Mouse (Mus musculus) hindbrain, embryonic 10.5 days (tissue): ENCODE results near the gene Col23a1. TPM values are rescaled to one million over a fixed set of nuclear protein-coding genes. Genes with fewer than 3 reads are reported as not detected.

ENCODE experiments used
- DNase-seq: peaks from one replicate; pipeline ENCODE4 v3.0.0-alpha.2; 2017; ENCODE audit warnings: low spot score
- H3K27ac ChIP-seq: fragments of 300-500 bp; sonication (generic); 2 replicates; pipeline ENCODE4 v1.5.1; 2016; ENCODE audit warnings: mild to moderate bottlenecking, moderate library complexity
- H3K27me3 ChIP-seq: fragments of 300-500 bp; sonication (generic); 2 replicates; pipeline ENCODE4 v1.6.1; 2016; ENCODE audit warnings: mild to moderate bottlenecking; ENCODE audit not compliant: poor library complexity, insufficient read depth, severe bottlenecking
- H3K36me3 ChIP-seq: fragments of 300-500 bp; sonication (generic); 2 replicates; pipeline ENCODE4 v1.6.1; 2016; ENCODE audit warnings: mild to moderate bottlenecking, moderate library complexity
- H3K4me1 ChIP-seq: fragments of 300-500 bp; sonication (generic); replicated peaks from 2 replicates; pipeline ENCODE4 v1.6.1; 2016; ENCODE audit warnings: mild to moderate bottlenecking
- H3K4me3 ChIP-seq: fragments of 300-500 bp; sonication (generic); 2 replicates; pipeline ENCODE4 v1.5.1; 2016; ENCODE audit warnings: mild to moderate bottlenecking, moderate library complexity
- H3K9me3 ChIP-seq: fragments of 300-500 bp; sonication (generic); 2 replicates; pipeline ENCODE4 v1.6.1; 2016; ENCODE audit warnings: mild to moderate bottlenecking, moderate library complexity
- WGBS: fragments of 180-500 bp; shearing (Covaris S2); methylation state at CpG from one replicate; pipeline ENCODE4 v1.1.7; 2016; 5-methylcytosine and 5-hydroxymethylcytosine counted together
- polyA plus RNA-seq: library from polyadenylated mRNA; unstranded; fragments of >200 nt; fragmentation: Nextera tagmentation; extraction: Ambion mirVana; gene quantifications from 2 replicates; pipeline ENCODE4 v1.2.1, GENCODE M21; 2016

Gene Col23a1
- polyA plus RNA-seq, 1 experiment from 2014 or later = 16.6 TPM

DNA sequence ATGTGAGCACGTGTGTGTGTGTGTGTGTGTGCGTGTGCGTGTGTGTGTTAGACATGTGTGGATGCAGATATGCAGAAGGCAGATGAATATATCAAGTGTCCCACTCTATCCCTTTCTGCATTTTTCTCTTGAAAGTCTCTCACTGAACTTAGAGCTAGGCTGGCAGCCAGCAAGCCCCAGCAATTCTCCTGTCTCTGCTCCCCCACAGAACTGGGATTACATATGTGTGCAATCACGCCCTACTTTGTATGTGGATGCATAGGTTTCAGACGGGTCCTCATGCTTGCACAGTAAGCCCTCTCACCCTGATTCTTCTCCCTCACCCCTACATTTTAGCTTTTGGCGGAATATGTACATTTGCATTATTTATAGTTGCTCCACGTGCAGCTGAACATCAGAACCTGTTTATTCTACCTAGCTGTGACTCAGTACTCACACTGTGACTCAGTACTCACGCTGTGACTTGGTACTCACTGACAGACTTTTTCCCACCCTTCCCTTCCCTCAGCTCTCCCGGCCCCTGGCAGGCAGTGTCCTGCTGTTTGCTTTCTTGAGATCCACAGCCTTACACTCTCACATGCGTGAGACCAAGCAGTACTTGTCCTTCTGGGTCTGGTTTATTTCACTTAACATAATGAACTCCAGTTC lies 111.9 kb downstream of the Col23a1 start:
- no peak for DNase-seq
- no peaks in the 10 kb centered on the region for H3K4me1 ChIP-seq
- H3K27ac ChIP-seq = no peak overlapping the region
- no peak overlapping the region for H3K4me3 ChIP-seq
- WGBS = 84% methylated on average over 10 of the region's 10 CpGs
- H3K36me3 ChIP-seq = no peaks in the 10 kb centered on the region
- no peaks in the 10 kb centered on the region for H3K9me3 ChIP-seq
- no peaks in the 10 kb centered on the region for H3K27me3 ChIP-seq

DNA sequence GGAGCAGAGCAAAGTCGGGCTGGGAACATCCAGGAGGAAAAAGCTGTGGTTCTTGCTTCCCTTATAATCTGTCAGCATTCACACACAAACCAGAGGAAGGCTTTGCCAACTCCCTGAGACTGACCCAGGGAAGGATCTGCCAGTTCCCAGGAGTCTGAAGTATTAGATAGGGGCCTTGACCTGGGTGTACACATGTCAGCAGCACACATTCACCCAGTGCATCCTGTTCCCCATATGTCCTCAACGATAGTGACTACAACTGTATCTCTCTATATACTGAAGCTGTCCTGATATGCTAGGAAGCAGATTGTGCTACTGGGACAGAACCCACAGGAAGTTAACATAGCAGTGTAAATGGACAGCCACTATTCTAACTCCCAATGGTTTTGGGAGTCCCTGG lies 114.2 kb downstream of the Col23a1 start:
- WGBS = 78% methylated on average over 2 of the region's 2 CpGs
- Histone ChIP-seq H3K36me3 (no peaks in the 10 kb centered on the region), H3K9me3 (no peaks in the 10 kb centered on the region), H3K4me1 (no peaks in the 10 kb centered on the region), H3K4me3 (no peak overlapping the region), H3K27ac (no peak overlapping the region), H3K27me3 (no peaks in the 10 kb centered on the region)
- no peak for DNase-seq

DNA sequence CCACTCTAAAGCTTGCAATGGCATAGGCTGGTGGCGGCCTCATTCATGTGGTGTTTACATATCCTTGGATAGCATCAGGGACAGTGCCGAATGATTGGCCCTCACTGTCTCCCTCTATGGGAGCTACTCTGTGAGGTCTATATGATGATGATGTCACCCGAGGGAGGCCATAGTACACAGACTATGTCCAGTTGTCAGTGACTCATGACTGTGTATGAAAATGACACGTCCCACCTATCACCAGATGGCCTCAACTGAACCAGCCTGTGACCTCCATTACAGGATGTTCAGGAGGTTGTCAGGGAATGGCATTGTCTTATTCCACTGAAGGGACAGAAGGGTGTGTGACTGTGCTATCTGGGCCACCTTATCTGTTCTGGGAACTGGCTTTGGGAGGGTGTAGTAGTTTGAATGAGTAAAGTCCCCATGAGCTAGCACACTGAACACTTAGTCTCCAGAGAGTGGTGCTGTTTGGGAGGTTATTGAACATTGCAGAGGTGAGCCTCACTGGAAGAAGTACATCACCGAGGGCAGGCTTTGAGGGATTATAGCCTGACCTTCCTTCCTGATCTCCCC lies 115.2 kb downstream of the Col23a1 start:
- H3K27ac ChIP-seq = no peak overlapping the region; the same call in 1 of the 2 replicates
- no peaks in the 10 kb centered on the region for H3K4me1 ChIP-seq
- H3K36me3 ChIP-seq = no peaks in the 10 kb centered on the region
- no peaks in the 10 kb centered on the region for H3K27me3 ChIP-seq
- DNase-seq = no peak
- H3K4me3 ChIP-seq = no peak overlapping the region
- WGBS = 87% methylated on average over 5 of the region's 5 CpGs
- H3K9me3 ChIP-seq = no peaks in the 10 kb centered on the region

DNA sequence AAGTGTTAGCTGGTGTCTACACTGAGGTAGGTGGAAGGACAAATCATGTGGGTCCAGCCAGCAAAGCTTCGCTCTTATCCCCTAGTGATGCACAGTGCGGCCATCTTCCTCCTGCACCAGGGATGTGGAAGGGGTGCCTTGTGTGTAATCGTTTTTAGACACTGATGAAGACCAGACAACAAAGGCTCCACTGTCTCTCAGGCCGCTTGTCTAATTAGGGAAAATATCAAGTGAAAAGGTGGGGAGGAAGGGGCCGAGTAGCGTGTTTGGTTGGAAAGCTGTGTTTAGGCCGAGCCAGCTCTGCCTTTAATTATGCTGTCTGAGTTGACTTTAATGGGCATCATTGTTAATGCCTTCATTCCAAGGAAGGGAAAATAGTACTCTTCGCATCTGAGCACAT lies 116.8 kb downstream of the Col23a1 start:
- Histone ChIP-seq H3K27me3 (no peaks in the 10 kb centered on the region), H3K4me1 (0 out of 2 replicates have a peak, but pooled peaks cover 5% of the 10 kb centered on the region), H3K27ac (no peak overlapping the region), H3K4me3 (no peak overlapping the region), H3K9me3 (no peaks in the 10 kb centered on the region), H3K36me3 (no peaks in the 10 kb centered on the region)
- WGBS = 80% methylated on average over 8 of the region's 8 CpGs
- no peak for DNase-seq

DNA sequence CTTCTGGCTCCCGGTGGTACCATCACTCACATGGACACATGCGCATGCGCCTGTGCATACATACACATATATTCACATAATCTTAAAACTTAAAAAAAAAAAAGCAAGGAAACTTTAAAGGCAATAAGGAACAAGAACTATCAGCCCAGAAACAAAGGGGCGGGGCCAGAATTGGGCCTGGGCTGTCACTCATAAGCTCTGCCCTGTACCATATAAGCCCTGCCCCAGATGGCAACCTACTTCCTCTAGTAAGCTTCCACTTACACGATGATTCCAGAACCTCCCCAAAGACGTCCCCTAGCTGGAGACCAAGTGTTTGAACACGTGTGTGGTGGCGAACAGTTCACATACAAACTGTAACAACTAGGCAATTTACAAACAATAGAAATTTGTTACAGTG lies 117.6 kb downstream of the Col23a1 start:
- Histone ChIP-seq H3K27me3 (no peaks in the 10 kb centered on the region), H3K9me3 (no peaks in the 10 kb centered on the region), H3K36me3 (no peaks in the 10 kb centered on the region), H3K4me3 (no peak overlapping the region), H3K4me1 (0 out of 2 replicates have a peak, but pooled peaks cover 5% of the 10 kb centered on the region), H3K27ac (no peak overlapping the region)
- no peak for DNase-seq
- WGBS = 91% methylated on average over 8 of the region's 8 CpGs

DNA sequence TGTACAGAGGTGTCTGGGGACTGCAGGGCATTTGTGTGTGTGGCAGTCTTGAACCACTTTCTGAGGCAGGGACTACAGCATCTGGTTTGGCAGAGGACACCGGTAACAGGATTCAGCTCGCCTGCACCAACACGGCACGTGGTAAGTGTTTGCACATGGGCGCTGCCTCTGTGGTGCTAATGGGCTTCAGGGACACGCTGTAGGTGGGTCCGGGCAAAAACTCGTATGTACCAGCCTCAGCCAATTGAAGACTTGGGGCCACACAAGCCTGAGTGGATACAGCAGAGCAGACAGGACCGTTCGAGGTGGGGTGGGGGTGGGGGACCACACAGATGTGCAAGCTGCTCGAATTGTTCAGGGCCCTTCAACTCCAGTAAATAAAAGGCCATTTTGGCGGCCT lies 121.1 kb downstream of the Col23a1 start:
- 76% methylated on average over 12 of the region's 12 CpGs for WGBS
- Histone ChIP-seq H3K27ac (no peak overlapping the region; the same call in 1 of the 2 replicates), H3K4me3 (no peak overlapping the region), H3K27me3 (no peaks in the 10 kb centered on the region), H3K9me3 (no peaks in the 10 kb centered on the region), H3K36me3 (no peaks in the 10 kb centered on the region), H3K4me1 (0 out of 2 replicates have a peak, but pooled peaks cover 5% of the 10 kb centered on the region)
- no peak for DNase-seq

DNA sequence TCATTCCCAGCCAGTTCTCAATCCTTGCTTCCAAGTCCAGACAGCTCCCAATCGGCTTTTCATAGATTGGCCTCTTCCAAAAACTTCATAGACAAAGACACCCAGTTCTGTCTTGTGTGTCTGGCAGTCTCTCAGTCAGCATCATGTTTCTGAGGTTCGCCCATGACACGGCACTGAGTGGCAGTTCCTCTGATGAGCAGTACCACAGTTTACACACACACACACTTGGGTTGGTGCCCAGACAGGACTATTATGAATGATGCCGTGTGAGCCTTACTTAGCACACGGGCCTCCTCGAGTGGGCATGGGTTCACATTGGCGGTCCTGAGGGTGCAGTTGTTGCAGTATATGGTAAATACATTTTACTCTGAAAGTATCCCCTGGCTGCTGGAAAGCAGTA lies 124.8 kb downstream of the Col23a1 start:
- Histone ChIP-seq H3K27me3 (no peaks in the 10 kb centered on the region), H3K36me3 (no peaks in the 10 kb centered on the region), H3K9me3 (no peaks in the 10 kb centered on the region), H3K4me1 (peaks cover 21% of the 10 kb centered on the region), H3K27ac (no peak overlapping the region), H3K4me3 (no peak overlapping the region)
- WGBS = 91% methylated on average over 7 of the region's 7 CpGs
- DNase-seq = no peak

DNA sequence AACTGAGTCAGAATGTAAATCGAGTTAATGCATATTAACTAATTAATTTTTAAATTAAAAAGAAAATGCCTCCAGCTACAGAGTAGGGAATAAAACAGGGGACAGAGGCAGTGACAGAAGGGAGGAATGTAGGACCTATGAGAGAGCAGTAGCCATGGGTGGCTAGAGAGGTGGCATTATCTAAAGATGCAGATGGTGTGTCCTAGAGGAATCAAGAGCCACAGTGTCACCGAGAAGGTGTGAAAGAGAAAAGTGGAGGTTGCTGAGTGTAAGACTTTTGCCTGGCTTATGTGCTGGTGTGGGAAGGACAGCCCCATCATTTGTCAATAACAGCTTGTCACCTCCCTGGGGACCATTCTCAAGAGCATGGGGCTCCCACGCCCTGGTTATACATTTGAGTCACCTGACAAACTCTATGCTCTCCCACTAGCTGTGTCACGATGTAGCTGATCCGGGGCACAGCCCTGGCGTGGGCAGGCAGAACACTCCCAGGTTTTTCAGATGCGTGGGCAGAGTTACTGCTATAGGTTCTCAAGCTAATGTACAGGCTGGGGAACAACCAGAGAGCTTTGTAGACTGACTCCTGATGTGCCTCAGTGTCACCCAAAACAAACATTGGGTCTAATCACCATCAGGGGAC lies 125.4 kb downstream of the Col23a1 start:
- DNase-seq = no peak
- Histone ChIP-seq H3K9me3 (no peaks in the 10 kb centered on the region), H3K27me3 (no peaks in the 10 kb centered on the region), H3K4me3 (no peak overlapping the region), H3K36me3 (no peaks in the 10 kb centered on the region), H3K4me1 (peaks cover 27% of the 10 kb centered on the region), H3K27ac (no peak overlapping the region)
- 83% methylated on average over 7 of the region's 7 CpGs for WGBS

DNA sequence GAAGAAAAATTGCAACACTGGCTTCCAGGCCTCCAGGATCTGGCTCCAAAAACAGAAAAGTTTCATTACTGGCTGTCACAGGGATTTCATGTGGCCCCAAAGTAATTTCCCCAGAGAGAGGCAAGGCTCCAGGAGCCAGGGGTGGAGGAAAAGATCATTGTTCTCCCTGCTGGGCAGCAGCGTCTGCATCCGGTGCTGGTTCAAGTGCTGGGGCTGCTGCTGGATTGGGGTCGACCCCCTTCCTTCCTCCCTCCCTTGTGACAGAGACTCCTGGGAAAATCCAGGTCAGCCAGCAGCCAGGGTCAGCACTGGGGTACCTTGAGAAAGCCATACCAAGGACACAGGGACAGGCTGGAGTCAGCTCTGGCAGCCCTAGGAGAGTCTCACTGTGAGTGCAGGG lies 129.1 kb downstream of the Col23a1 start:
- H3K9me3 ChIP-seq = no peaks in the 10 kb centered on the region
- no peak overlapping the region for H3K4me3 ChIP-seq
- peak overlapping the region; percentile 67 for H3K27ac ChIP-seq
- WGBS = 15% methylated on average over 3 of the region's 3 CpGs
- H3K4me1 ChIP-seq = peaks cover 33% of the 10 kb centered on the region
- DNase-seq = no peak
- H3K27me3 ChIP-seq = no peaks in the 10 kb centered on the region
- H3K36me3 ChIP-seq = no peaks in the 10 kb centered on the region

DNA sequence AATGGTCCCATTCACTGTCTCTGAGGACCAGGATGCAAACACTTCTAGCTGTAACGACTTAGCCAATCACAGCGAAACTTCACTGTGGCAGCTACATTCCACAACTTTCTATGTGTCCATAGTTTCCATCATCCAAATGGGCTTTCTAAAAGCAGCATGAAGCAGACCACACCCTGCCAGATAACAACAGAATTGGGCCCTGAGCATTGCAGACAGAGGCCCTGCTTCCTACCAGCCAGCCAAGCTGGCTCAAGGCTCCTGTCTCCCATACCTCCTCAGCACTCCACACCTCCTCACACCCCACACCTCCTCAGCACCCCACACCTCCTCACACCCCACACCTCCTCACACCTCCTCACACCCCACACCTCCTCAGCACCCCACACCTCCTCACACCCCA lies 132.2 kb downstream of the Col23a1 start:
- 82% methylated on average over 2 of the region's 2 CpGs for WGBS

DNA sequence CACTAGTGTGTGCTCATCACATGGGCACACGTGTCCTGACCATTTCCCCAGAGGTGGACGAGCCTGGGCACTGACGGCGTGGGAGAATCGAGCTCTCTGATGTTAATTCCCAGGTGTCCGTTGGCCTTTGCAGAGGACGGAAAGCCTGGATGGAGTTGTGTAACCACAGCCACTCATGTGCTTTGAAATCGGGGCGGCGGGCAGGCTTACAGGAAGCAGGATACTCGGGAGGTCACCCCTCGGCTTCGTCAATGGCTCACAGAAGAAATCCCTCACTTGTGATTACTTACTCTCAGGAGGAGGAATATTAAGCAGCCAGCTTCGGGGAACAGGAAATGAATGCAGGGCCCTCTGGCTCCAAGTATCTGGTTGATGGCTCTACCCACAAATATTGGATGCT lies 133.0 kb downstream of the Col23a1 start:
- H3K36me3 ChIP-seq = no peaks in the 10 kb centered on the region
- H3K4me1 ChIP-seq = peaks cover 34% of the 10 kb centered on the region
- no peaks in the 10 kb centered on the region for H3K9me3 ChIP-seq
- 77% methylated on average over 14 of the region's 14 CpGs for WGBS
- H3K27ac ChIP-seq = no peak overlapping the region
- DNase-seq = no peak
- no peak overlapping the region for H3K4me3 ChIP-seq
- no peaks in the 10 kb centered on the region for H3K27me3 ChIP-seq

More for the DNA sequence above, 132.2 kb downstream of the Col23a1 start:
- Histone ChIP-seq H3K27ac (no peak overlapping the region), H3K36me3 (no peaks in the 10 kb centered on the region), H3K27me3 (no peaks in the 10 kb centered on the region), H3K9me3 (no peaks in the 10 kb centered on the region), H3K4me1 (peaks cover 38% of the 10 kb centered on the region), H3K4me3 (no peak overlapping the region)
- no peak for DNase-seq

DNA sequence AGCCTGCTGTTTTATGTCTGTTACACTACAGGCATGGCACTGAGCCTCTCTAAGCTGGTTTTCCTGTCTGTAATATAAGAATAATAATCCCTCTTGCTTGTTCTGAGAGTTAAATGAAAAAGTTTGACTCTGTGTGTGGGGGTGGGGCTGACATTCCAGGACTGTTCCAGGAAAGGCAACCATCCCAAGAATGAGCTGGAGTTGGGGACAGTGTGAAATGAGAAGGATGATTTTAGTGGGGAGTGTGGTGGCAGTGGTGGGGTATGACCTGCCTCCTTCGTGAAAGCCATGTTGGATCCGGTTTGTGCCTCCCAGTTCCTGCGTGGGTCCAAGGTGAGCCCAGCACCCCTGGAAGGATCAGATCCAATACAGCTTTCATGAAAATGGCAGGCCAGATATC lies 136.4 kb downstream of the Col23a1 start:
- no peaks in the 10 kb centered on the region for H3K9me3 ChIP-seq
- no peaks in the 10 kb centered on the region for H3K27me3 ChIP-seq
- no peaks in the 10 kb centered on the region for H3K36me3 ChIP-seq
- H3K27ac ChIP-seq = no peak overlapping the region
- peaks cover 23% of the 10 kb centered on the region for H3K4me1 ChIP-seq
- WGBS = 83% methylated on average over 3 of the region's 3 CpGs
- no peak for DNase-seq
- no peak overlapping the region for H3K4me3 ChIP-seq

DNA sequence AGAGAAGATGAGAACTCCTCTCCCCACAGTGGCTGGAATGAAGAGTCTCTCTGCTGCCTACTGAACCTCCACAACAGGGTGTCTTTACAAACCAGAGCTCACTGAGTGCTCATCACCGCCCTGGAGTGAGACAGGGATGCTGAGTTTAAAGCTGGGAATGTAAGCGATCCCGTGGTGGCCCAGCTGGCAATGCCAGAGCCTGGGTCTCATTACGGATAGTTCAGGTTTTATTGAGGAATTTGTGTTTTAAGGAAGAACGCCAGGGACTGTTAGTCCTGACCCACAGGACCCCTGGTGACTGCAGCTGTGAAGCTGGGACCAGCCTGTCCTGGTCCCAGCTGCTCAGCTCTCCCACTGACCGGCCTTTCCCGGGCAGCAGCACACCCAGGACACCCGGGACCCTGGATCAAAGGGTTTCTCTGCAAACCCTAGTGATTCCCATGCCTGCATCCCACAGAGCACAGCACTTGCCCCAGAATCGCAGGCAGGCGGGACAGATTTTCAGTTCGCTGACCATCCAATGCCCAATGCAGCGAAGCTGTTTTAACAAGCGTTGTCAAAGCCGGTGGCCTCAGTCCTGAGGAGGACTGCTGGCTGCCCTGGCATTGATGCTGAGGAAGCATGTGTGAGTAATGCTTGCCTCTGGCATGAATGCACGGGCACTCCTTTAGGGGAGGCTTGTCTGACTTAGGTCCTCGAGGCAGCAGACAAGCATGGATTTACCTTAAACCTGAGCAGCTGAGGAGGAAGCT lies 139.9 kb downstream of the Col23a1 start:
- H3K36me3 ChIP-seq = no peaks in the 10 kb centered on the region
- no peak overlapping the region for H3K4me3 ChIP-seq
- no peak for DNase-seq
- WGBS = 41% methylated on average over 16 of the region's 16 CpGs
- 0 out of 2 replicates have a peak overlapping the region, but pooled peaks have one; percentile 41 for H3K27ac ChIP-seq
- H3K27me3 ChIP-seq = no peaks in the 10 kb centered on the region
- peaks cover 26% of the 10 kb centered on the region for H3K4me1 ChIP-seq
- no peaks in the 10 kb centered on the region for H3K9me3 ChIP-seq
